Comparison of ENCODE assay signal across 10 mouse cellular contexts in genomic region chr13:110866713-110867112, GRCm38 (mm10).
DNase-seq lines count a peak whose midpoint lies in the region; ATAC-seq and TF ChIP-seq lines count a peak whose summit lies in the region.
"Had no signal": no experiment of that assay in that cellular context is flagged by ENCODE, and none has a peak within 500 bp of the region (broad histone marks: within the 10 kb centered on the region; RNA-seq: fewer than 3 reads in every experiment).

No protein-coding gene starts in this region.

- H3K27ac ChIP-seq in hindbrain, postnatal 0 days, result no peak overlapping the region
- no peak overlapping the region for H3K27ac ChIP-seq in hindbrain, embryonic 16.5 days (ENCODE audit: low read depth, low read length)
- no peak overlapping the region for H3K27ac ChIP-seq in embryonic facial prominence, embryonic 11.5 days (replicated peaks; ENCODE audit: low read depth, low read length)
- no peak overlapping the region for H3K27ac ChIP-seq in lung, postnatal 0 days (ENCODE audit: low read length)

- WGBS in hindbrain, postnatal 0 days, result 50% methylated on average over 2 of the region's 2 CpGs
- 67% methylated on average over 2 of the region's 2 CpGs for WGBS in hindbrain, embryonic 16.5 days
- WGBS in embryonic facial prominence, embryonic 11.5 days, result 45% methylated on average over 2 of the region's 2 CpGs
- WGBS in lung, postnatal 0 days, result 26% methylated on average over 2 of the region's 2 CpGs

- no peak for TF ChIP-seq EP300 in lung, postnatal 0 days (IDR thresholded peaks at IDR 0.05)

- no peak overlapping the region for H3K9ac ChIP-seq in hindbrain, postnatal 0 days (replicated peaks; ENCODE audit: low read length)
- no peak overlapping the region for H3K9ac ChIP-seq in hindbrain, embryonic 16.5 days (ENCODE audit: low read depth, low read length)
- H3K9ac ChIP-seq in embryonic facial prominence, embryonic 11.5 days (replicated peaks; ENCODE audit: low read length), result no peak overlapping the region
- no peak overlapping the region for H3K9ac ChIP-seq in lung, postnatal 0 days (replicated peaks; ENCODE audit: low read depth)

- H3K9me3 ChIP-seq in hindbrain, postnatal 0 days (ENCODE audit: low read length), result no peaks in the 10 kb centered on the region
- no peaks in the 10 kb centered on the region for H3K9me3 ChIP-seq in hindbrain, embryonic 16.5 days (ENCODE audit: control insufficient read depth, low read length)
- H3K9me3 ChIP-seq in embryonic facial prominence, embryonic 11.5 days (replicated peaks; ENCODE audit: control insufficient read depth, low read length), result no peaks in the 10 kb centered on the region
- no peaks in the 10 kb centered on the region for H3K9me3 ChIP-seq in lung, postnatal 0 days (ENCODE audit: low read length)

- H3K4me3 ChIP-seq in hindbrain, postnatal 0 days (ENCODE audit: low read length), result no peak overlapping the region
- no peak overlapping the region for H3K4me3 ChIP-seq in hindbrain, embryonic 16.5 days (ENCODE audit: low read length)
- no peak overlapping the region for H3K4me3 ChIP-seq in embryonic facial prominence, embryonic 11.5 days (ENCODE audit: low read depth, low read length)
- no peak overlapping the region for H3K4me3 ChIP-seq in lung, postnatal 0 days (ENCODE audit: low read depth, low read length)

- H3K27me3 ChIP-seq in hindbrain, postnatal 0 days (ENCODE audit: insufficient read depth, low read length), result no peaks in the 10 kb centered on the region
- no peaks in the 10 kb centered on the region for H3K27me3 ChIP-seq in hindbrain, embryonic 16.5 days (replicated peaks; ENCODE audit: control insufficient read depth, insufficient read depth, low read length)
- H3K27me3 ChIP-seq in embryonic facial prominence, embryonic 11.5 days (ENCODE audit: control insufficient read depth, insufficient read depth, low read length), result no peaks in the 10 kb centered on the region
- H3K27me3 ChIP-seq in lung, postnatal 0 days (replicated peaks; ENCODE audit: insufficient read depth, low read length), result no peaks in the 10 kb centered on the region

- DNase-seq in hindbrain, postnatal 0 days (ENCODE audit: low spot score), result peak; percentile 30
- DNase-seq in ZHBTc4 (ENCODE audit: low read depth, low spot score), result peak; percentile 37
- no peak for DNase-seq in embryonic facial prominence, embryonic 11.5 days (ENCODE audit: low spot score)
- peak; percentile 74 for DNase-seq in lung, postnatal 0 days (ENCODE audit: low spot score)
- no peak for DNase-seq in ovary, postnatal 36 days (ENCODE audit: low spot score)
- no peak for DNase-seq in right cerebral cortex, postnatal 10 days (ENCODE audit: low spot score in 2 of 2)
- DNase-seq: gastrocnemius, postnatal 14 days; thymus, adult 18-20 months had no signal

- no peak overlapping the region for H3K4me2 ChIP-seq in hindbrain, postnatal 0 days (ENCODE audit: low read depth, low read length)
- no peak overlapping the region for H3K4me2 ChIP-seq in hindbrain, embryonic 16.5 days (ENCODE audit: low read length)
- no peak overlapping the region for H3K4me2 ChIP-seq in embryonic facial prominence, embryonic 11.5 days (ENCODE audit: low read depth, low read length)
- no peak overlapping the region for H3K4me2 ChIP-seq in lung, postnatal 0 days (replicated peaks; ENCODE audit: low read depth, low read length)
- H3K4me2 ChIP-seq: midbrain, embryonic 11.5 days had no signal

- no peaks in the 10 kb centered on the region for H3K4me1 ChIP-seq in hindbrain, postnatal 0 days (ENCODE audit: insufficient read depth, low read length)
- H3K4me1 ChIP-seq in hindbrain, embryonic 16.5 days (ENCODE audit: control insufficient read depth, insufficient read depth, low read depth, low read length), result no peaks in the 10 kb centered on the region
- H3K4me1 ChIP-seq in embryonic facial prominence, embryonic 11.5 days (ENCODE audit: control insufficient read depth, insufficient read depth, low read length), result no peaks in the 10 kb centered on the region
- no peaks in the 10 kb centered on the region for H3K4me1 ChIP-seq in lung, postnatal 0 days (ENCODE audit: insufficient read depth, low read depth, low read length)

- peak; percentile 58 for TF ChIP-seq CTCF in hindbrain, postnatal 0 days (IDR thresholded peaks at IDR 0.05; ENCODE audit: low read depth)
- TF ChIP-seq CTCF in lung, postnatal 0 days (IDR thresholded peaks at IDR 0.05), result peak; percentile 68

- H3K36me3 ChIP-seq in hindbrain, postnatal 0 days (ENCODE audit: insufficient read depth, low read length), result no peaks in the 10 kb centered on the region
- no peaks in the 10 kb centered on the region for H3K36me3 ChIP-seq in hindbrain, embryonic 16.5 days (ENCODE audit: control insufficient read depth, insufficient read depth, low read length)
- no peaks in the 10 kb centered on the region for H3K36me3 ChIP-seq in embryonic facial prominence, embryonic 11.5 days (replicated peaks; ENCODE audit: control insufficient read depth, insufficient read depth, low read depth, low read length)
- H3K36me3 ChIP-seq in lung, postnatal 0 days (ENCODE audit: insufficient read depth, low read length), result no peaks in the 10 kb centered on the region

- no peak for ATAC-seq in hindbrain, postnatal 0 days
- ATAC-seq in hindbrain, embryonic 16.5 days, result no peak
- ATAC-seq in embryonic facial prominence, embryonic 11.5 days (replicated peaks; ENCODE audit: insufficient number of reproducible peaks, low FRiP score, low TSS enrichment, low read depth), result 0 out of 2 replicates have a peak, but pooled peaks have one; percentile 39
- peak; percentile 79 for ATAC-seq in lung, postnatal 0 days

Comparison
In these comparisons a context has a peak if more than half of its experiments do, and no peak if none do; other contexts are left out.
1. ATAC-seq: peak in embryonic facial prominence, embryonic 11.5 days (single experiment) and lung, postnatal 0 days (single experiment); none in hindbrain, postnatal 0 days (single experiment) and hindbrain, embryonic 16.5 days (single experiment).
2. DNase-seq: peak in hindbrain, postnatal 0 days (single experiment), ZHBTc4 (single experiment) and lung, postnatal 0 days (single experiment); none in embryonic facial prominence, embryonic 11.5 days (single experiment), ovary, postnatal 36 days (single experiment) and right cerebral cortex, postnatal 10 days (0 of 2).